Mouse (Mus musculus) small intestine, adult 2 months (tissue): Measurements from ENCODE around the gene Rbbp8nl.

Experiments
- CTCF ChIP-seq: fragments of 200-500 bp; IDR thresholded peaks from 2 replicates; pipeline ENCODE4 v1.5.1; 2012; ENCODE audit warnings: low read depth, mild to moderate bottlenecking, control low read depth, inconsistent platforms, low read length, moderate library complexity, mixed read lengths; ENCODE audit not compliant: insufficient replicate concordance, insufficient read length; ENCODE audit errors: extremely low read depth
- POLR2A ChIP-seq: fragments of 200-500 bp; IDR thresholded peaks from 2 replicates; pipeline ENCODE4 v1.6.1; 2012; ENCODE audit warnings: low read depth, mild to moderate bottlenecking, control low read depth, inconsistent platforms, low read length, moderate library complexity

DNA sequence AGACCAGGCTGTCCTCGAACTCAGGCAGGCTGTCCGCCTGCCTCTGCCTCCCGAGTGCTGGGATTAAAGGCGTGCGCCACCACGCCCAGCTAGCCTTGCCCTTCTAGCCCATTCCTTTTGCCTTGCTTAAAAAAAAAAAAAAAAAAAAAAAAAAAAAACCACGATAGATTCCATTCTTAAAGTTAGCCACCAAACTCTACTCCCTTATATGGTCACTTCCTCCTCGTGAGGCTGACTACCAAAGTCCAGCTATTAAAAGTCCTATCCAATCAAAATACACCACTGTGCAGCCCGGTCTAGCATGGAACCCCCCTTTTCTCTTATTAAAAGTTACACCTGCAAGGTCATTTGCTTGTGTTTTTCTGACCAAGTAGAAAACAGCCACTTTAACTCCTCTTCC lies 34.0 kb downstream of the Rbbp8nl start:
- no peak for TF ChIP-seq CTCF
- no peak for TF ChIP-seq POLR2A
